Mouse (Mus musculus): ENCODE results near the gene Pcbp3.

GRCm38 (mm10) chr10:76882644-76883441 is 78.8 kb downstream of the Pcbp3 start:
- TF ChIP-seq GATA1 (IDR thresholded peaks at IDR 0.05; ENCODE audit: borderline replicate concordance, low read length): no peak
- TF ChIP-seq FLI1 (IDR thresholded peaks at IDR 0.05; ENCODE audit: low read length): no peak
